Mouse (Mus musculus) myocyte (in vitro differentiated cells): Measurements from ENCODE around the gene Sgpl1. TPM values are rescaled to one million over a fixed set of nuclear protein-coding genes. Genes with fewer than 3 reads are reported as not detected.

Source experiments
- H3K27me3 ChIP-seq: one replicate; pipeline ENCODE4 v1.6.1; 2011; ENCODE audit not compliant: control insufficient read depth, insufficient read depth, insufficient read length
- H3K36me3 ChIP-seq: one replicate; pipeline ENCODE4 v1.6.1; 2011; ENCODE audit not compliant: control insufficient read depth, insufficient read depth
- H3K4me2 ChIP-seq: one replicate; pipeline ENCODE4 v1.6.1; 2011; ENCODE audit warnings: low read depth, control low read depth
- H3K4me3 ChIP-seq: one replicate; pipeline ENCODE4 v1.5.1; 2011; ENCODE audit warnings: mild to moderate bottlenecking, control low read depth, moderate library complexity
- H3K79me2 ChIP-seq: one replicate; pipeline ENCODE4 v1.6.1; 2011; ENCODE audit not compliant: control insufficient read depth, insufficient read depth
- H3ac ChIP-seq: one replicate; pipeline ENCODE4 v1.6.1; 2011; ENCODE audit not compliant: control insufficient read depth, insufficient read length
- CEBPB ChIP-seq: IDR thresholded peaks from 2 replicates; pipeline ENCODE4 v1.6.1; 2011; ENCODE audit warnings: mild to moderate bottlenecking, moderate library complexity; ENCODE audit not compliant: poor library complexity, insufficient read depth, severe bottlenecking
- E2F4 ChIP-seq: IDR thresholded peaks from one replicate; pipeline ENCODE4 v1.6.1; 2011; ENCODE audit warnings: mild to moderate bottlenecking, control low read depth, moderate library complexity; ENCODE audit not compliant: insufficient read depth
- MAX ChIP-seq: IDR thresholded peaks from one replicate; pipeline ENCODE4 v1.6.1; 2011; ENCODE audit warnings: low read depth, mild to moderate bottlenecking, control low read depth
- MYOD1 ChIP-seq, 3 experiments: IDR thresholded peaks; one replicate each; pipeline ENCODE4 v1.6.1; 2011; ENCODE audit warnings: control low read depth in 2 of 3, low read depth in 2 of 3, mild to moderate bottlenecking in 2 of 3, moderate library complexity in 1 of 3; ENCODE audit not compliant: insufficient read length in 2 of 3, control insufficient read depth in 1 of 3
- MYOG ChIP-seq, 3 experiments: IDR thresholded peaks; one replicate each; pipeline ENCODE4 v1.6.1; 2011; ENCODE audit warnings: control low read depth in 2 of 3, low read depth in 2 of 3, mild to moderate bottlenecking in 2 of 3; ENCODE audit not compliant: insufficient read length in 2 of 3, control insufficient read depth in 1 of 3, insufficient read depth in 1 of 3
- POLR2A ChIP-seq: IDR thresholded peaks from one replicate; pipeline ENCODE4 v1.6.1; 2011; ENCODE audit warnings: low read depth, mild to moderate bottlenecking, control low read depth, moderate library complexity; ENCODE audit not compliant: insufficient read length
- POLR2AphosphoS2 ChIP-seq: IDR thresholded peaks from one replicate; pipeline ENCODE4 v1.6.1; 2011; ENCODE audit warnings: low read depth, control low read depth; ENCODE audit not compliant: insufficient read length
- REST ChIP-seq: IDR thresholded peaks from one replicate; pipeline ENCODE4 v1.6.1; 2011; ENCODE audit warnings: mild to moderate bottlenecking, control low read depth, moderate library complexity; ENCODE audit not compliant: insufficient read depth, insufficient read length
- SRF ChIP-seq: IDR thresholded peaks from one replicate; pipeline ENCODE4 v1.6.1; 2011; ENCODE audit warnings: low read depth; ENCODE audit not compliant: control insufficient read depth, insufficient read length
- TCF12 ChIP-seq: IDR thresholded peaks from one replicate; pipeline ENCODE4 v1.6.1; 2011; ENCODE audit warnings: mild to moderate bottlenecking, control low read depth; ENCODE audit not compliant: poor library complexity, insufficient read depth, severe bottlenecking
- TCF3 ChIP-seq: IDR thresholded peaks from one replicate; pipeline ENCODE4 v1.6.1; 2011; ENCODE audit warnings: low read depth, control low read depth; ENCODE audit not compliant: insufficient read length
- USF1 ChIP-seq: IDR thresholded peaks from one replicate; pipeline ENCODE4 v1.6.1; 2011; ENCODE audit warnings: low read depth, mild to moderate bottlenecking, control low read depth, moderate library complexity
- polyA plus RNA-seq: library from polyadenylated mRNA; unstranded; fragments of >200 nt; fragmentation: generic; extraction: Trizol; gene quantifications from one replicate; pipeline ENCODE4 v1.2.1, GENCODE M21; 2012; ENCODE audit warnings: missing spikeins

Sgpl1 gene
- polyA plus RNA-seq, 1 experiment, result 42.6 TPM

DNA sequence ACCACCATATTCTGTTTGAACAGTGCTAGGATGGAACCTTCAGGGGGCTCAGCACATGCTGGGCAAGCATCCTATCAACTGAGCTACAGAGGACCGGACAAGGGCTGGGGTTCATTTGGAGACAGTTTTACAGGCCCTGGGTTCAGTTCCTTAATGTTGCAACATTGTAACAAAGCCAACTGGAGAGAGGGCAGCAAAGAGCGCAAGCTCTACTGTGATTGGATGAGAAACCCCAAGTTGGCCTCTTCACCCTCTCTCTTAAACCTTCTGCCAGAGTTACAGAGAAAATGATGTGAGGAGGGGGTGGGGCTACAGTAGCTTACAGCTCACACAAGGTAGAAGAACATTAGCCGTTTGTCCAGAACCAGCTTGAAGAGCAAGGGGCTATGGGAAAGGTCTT is 39.5 kb upstream of the Sgpl1 start:
- no peak for TF ChIP-seq POLR2AphosphoS2
- Histone ChIP-seq H3K27me3 (no peaks in the 10 kb centered on the region), H3K4me3 (no peak overlapping the region), H3K4me2 (no peak overlapping the region), H3ac (no peak overlapping the region), H3K79me2 (no peaks in the 10 kb centered on the region), H3K36me3 (no peaks in the 10 kb centered on the region)

DNA sequence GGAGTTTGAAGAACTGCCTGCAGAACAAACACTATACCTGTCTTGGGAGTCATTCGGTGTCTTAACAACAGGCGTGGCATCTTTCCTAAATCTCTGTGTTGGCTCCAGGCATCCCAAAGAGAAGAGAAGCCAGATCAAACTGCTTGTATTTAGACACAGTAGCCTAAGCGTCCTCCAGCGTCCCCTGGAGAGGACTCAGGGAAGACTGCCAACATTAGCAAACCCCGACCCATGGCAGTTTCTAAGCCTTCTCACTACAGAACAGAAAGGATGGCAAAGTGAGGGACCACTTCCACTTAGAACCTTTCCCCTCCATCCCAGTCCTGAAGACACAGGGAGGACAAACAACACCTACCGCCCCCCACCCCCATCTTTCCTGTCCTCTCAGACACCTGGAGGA is 32.4 kb upstream of the Sgpl1 start:
- H3K27me3 ChIP-seq, result no peaks in the 10 kb centered on the region
- no peak overlapping the region for H3K4me3 ChIP-seq
- no peaks in the 10 kb centered on the region for H3K36me3 ChIP-seq
- no peaks in the 10 kb centered on the region for H3K79me2 ChIP-seq
- H3ac ChIP-seq, result no peak overlapping the region
- H3K4me2 ChIP-seq, result no peak overlapping the region
- TF ChIP-seq E2F4 (no peak), MAX (no peak), POLR2A (no peak), REST (no peak), MYOD1 (IDR thresholded peaks at IDR 0.05; ENCODE audit: control insufficient read depth in 1 of 3, insufficient read length in 2 of 3, low read depth in 2 of 3) (no peak), SRF (no peak), TCF3 (no peak), POLR2AphosphoS2 (no peak), USF1 (no peak), MYOG (IDR thresholded peaks at IDR 0.05; ENCODE audit: control insufficient read depth in 1 of 3, insufficient read depth in 1 of 3, insufficient read length in 2 of 3, low read depth in 2 of 3) (no peak), CEBPB (no peak), TCF12 (no peak)

DNA sequence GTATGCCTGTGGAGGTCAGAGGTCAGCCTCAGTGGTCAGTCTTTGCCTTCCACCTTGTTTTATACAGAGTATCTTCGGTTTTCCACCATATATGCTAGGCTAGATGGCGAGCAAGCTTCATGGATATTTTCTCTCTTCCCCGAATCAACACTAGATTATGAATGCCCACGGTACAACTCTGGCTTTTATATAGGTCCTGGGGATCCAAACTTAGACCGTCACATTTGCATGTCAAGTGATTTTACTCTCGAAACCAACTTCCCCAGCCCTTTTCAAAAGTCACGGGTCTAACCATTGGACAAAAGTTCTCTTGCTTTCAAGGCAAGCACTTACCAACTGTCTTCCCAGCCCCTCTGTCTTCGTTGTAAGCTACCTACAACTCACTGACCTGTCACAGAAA is 31.2 kb upstream of the Sgpl1 start:
- Histone ChIP-seq H3K4me2 (no peak overlapping the region), H3K79me2 (no peaks in the 10 kb centered on the region), H3ac (no peak overlapping the region), H3K4me3 (no peak overlapping the region), H3K36me3 (no peaks in the 10 kb centered on the region), H3K27me3 (no peaks in the 10 kb centered on the region)
- TF ChIP-seq REST (no peak), SRF (no peak), POLR2AphosphoS2 (no peak), E2F4 (no peak), MYOG (IDR thresholded peaks at IDR 0.05; ENCODE audit: control insufficient read depth in 1 of 3, insufficient read depth in 1 of 3, insufficient read length in 2 of 3, low read depth in 2 of 3) (no peak), POLR2A (no peak), TCF12 (no peak), USF1 (no peak), MYOD1 (IDR thresholded peaks at IDR 0.05; ENCODE audit: control insufficient read depth in 1 of 3, insufficient read length in 2 of 3, low read depth in 2 of 3) (no peak)

DNA sequence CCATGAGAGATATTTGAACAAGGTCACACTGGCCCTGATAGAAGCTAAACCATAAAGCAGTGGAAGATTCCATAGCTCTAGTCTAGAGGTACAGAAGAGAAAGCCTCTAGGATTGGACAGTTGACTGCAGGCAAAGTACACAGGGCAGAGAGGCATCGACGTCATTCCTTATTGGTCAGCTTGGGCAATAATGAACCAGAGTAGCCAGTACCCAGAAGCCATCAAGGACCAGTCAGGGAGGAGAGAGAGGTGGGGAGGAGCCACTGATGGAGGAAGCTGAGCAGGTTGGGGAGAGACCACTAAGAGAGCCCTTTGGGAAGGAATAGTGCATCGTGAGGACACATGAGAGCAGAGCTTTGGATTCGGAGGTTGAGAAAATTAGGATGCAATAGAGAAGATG is 30.2 kb upstream of the Sgpl1 start:
- no peaks in the 10 kb centered on the region for H3K36me3 ChIP-seq
- no peak overlapping the region for H3K4me3 ChIP-seq
- no peak overlapping the region for H3ac ChIP-seq
- no peaks in the 10 kb centered on the region for H3K79me2 ChIP-seq
- TF ChIP-seq CEBPB, result no peak
- no peak for TF ChIP-seq MYOD1 (IDR thresholded peaks at IDR 0.05; ENCODE audit: control insufficient read depth in 1 of 3, insufficient read length in 2 of 3, low read depth in 2 of 3)
- no peak for TF ChIP-seq REST
- TF ChIP-seq POLR2AphosphoS2, result no peak
- no peak for TF ChIP-seq MAX
- no peak for TF ChIP-seq USF1
- no peaks in the 10 kb centered on the region for H3K27me3 ChIP-seq
- H3K4me2 ChIP-seq, result no peak overlapping the region

DNA sequence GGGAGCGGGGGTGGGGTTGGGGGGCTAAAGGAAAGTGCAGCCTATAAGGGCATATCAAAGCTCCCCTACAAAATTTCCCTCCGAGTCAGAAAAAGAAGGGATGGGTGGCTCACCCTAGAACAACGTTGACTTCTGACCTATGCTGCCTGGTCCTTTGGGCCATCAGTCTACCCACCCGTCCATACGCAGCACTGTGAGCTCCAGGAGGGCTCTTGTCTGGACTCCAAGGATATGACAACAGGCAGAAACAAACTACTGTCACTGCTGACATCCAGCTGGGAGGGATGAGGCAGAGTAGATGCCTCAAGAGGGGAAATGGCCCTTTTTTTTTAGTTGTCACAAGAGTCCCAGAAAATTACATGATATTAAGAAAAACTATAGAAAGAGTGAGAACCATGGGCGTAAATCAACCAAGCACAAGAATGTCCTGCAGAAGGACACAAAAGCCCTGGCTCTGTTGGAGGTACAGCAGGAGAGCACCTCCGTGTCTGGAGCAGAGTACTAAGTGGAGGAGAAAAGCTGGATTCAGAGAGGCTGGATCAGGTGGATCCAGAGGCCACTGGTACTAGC is 28.8 kb upstream of the Sgpl1 start:
- no peak for TF ChIP-seq E2F4
- no peak for TF ChIP-seq SRF
- no peak for TF ChIP-seq TCF3
- no peak for TF ChIP-seq POLR2A
- Histone ChIP-seq H3K36me3 (no peaks in the 10 kb centered on the region), H3K27me3 (peaks cover 8% of the 10 kb centered on the region), H3ac (no peak overlapping the region), H3K4me2 (no peak overlapping the region), H3K4me3 (no peak overlapping the region), H3K79me2 (no peaks in the 10 kb centered on the region)
